Mouse (Mus musculus) C2C12 (cell line): ENCODE results near the gene AC124502.3. TPM values are rescaled to one million over a fixed set of nuclear protein-coding genes. Genes with fewer than 3 reads are reported as not detected.

ENCODE experiments used
- H3K27me3 ChIP-seq: one replicate; pipeline ENCODE4 v1.6.1; 2011; ENCODE audit not compliant: control insufficient read depth, insufficient read depth, insufficient read length
- H3K36me3 ChIP-seq: one replicate; pipeline ENCODE4 v1.6.1; 2011; ENCODE audit not compliant: control insufficient read depth, insufficient read depth
- H3K4me3 ChIP-seq: one replicate; pipeline ENCODE4 v1.5.1; 2011; ENCODE audit warnings: mild to moderate bottlenecking, control low read depth; ENCODE audit not compliant: poor library complexity, insufficient read depth, severe bottlenecking
- H3K79me2 ChIP-seq: one replicate; pipeline ENCODE4 v1.6.1; 2011; ENCODE audit not compliant: control insufficient read depth, insufficient read depth
- H3K79me3 ChIP-seq: one replicate; pipeline ENCODE4 v1.6.1; 2011; ENCODE audit warnings: low read depth, control low read depth
- H3ac ChIP-seq: one replicate; pipeline ENCODE3; 2011; ENCODE audit warnings: low read depth; ENCODE audit not compliant: control insufficient read depth, insufficient read length
- CEBPB ChIP-seq: IDR thresholded peaks from one replicate; pipeline ENCODE4 v1.6.1; 2011; ENCODE audit warnings: low read depth, mild to moderate bottlenecking, control low read depth, moderate library complexity
- CTCF ChIP-seq: IDR thresholded peaks from one replicate; pipeline ENCODE4 v1.5.1; 2011; ENCODE audit not compliant: control insufficient read depth, insufficient read depth, insufficient read length
- FOSL1 ChIP-seq: IDR thresholded peaks from one replicate; pipeline ENCODE4 v1.8.0; 2011; ENCODE audit warnings: mild to moderate bottlenecking, low read length; ENCODE audit not compliant: poor library complexity, insufficient read depth, severe bottlenecking
- MAX ChIP-seq: IDR thresholded peaks from one replicate; pipeline ENCODE4 v1.6.1; 2011; ENCODE audit warnings: mild to moderate bottlenecking, control low read depth
- MYOD1 ChIP-seq: IDR thresholded peaks from one replicate; pipeline ENCODE4 v1.6.1; 2011; ENCODE audit warnings: low read depth; ENCODE audit not compliant: control insufficient read depth, insufficient read length
- MYOG ChIP-seq: IDR thresholded peaks from one replicate; pipeline ENCODE4 v1.6.1; 2011; ENCODE audit not compliant: control insufficient read depth, insufficient read length; ENCODE audit errors: extremely low read depth
- USF1 ChIP-seq: IDR thresholded peaks from one replicate; pipeline ENCODE4 v1.6.1; 2011; ENCODE audit warnings: low read depth, mild to moderate bottlenecking, control low read depth, moderate library complexity
- polyA plus RNA-seq: library from polyadenylated mRNA; unstranded; fragments of >200 nt; fragmentation: generic; extraction: Trizol; gene quantifications from one replicate; pipeline ENCODE4 v1.2.1, GENCODE M21; 2012; ENCODE audit warnings: missing spikeins

The AC124502.3 gene
- polyA plus RNA-seq, 1 experiment: 1.5 TPM

DNA sequence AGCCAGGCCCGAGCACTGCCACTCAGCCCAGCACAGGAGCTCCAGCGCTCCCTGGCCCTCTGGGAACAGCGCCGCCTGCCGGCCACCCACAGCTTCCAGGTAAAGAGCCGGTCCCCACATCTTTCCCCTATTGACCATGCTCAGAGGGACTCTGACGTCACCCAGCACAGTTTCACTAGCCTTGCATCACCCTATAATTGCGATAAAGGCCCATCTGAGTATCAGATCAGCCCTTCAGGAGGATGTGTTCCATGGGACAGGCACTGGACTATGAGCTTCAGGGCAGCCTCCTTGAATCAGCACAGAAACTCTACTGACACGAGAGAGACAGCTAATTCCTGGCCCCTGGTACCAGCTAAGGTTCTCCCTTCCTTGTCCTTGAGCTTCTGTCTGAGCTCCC, 15.2 kb downstream of the AC124502.3 start:
- H3K27me3 ChIP-seq: no peaks in the 10 kb centered on the region
- H3K36me3 ChIP-seq: peaks cover 43% of the 10 kb centered on the region
- H3K4me3 ChIP-seq: no peak overlapping the region
- H3ac ChIP-seq: no peak overlapping the region
- TF ChIP-seq CEBPB: peak; percentile 76
- no peak for TF ChIP-seq MYOD1
- no peak for TF ChIP-seq USF1
- TF ChIP-seq MAX: no peak
- TF ChIP-seq MYOG: no peak
- TF ChIP-seq FOSL1: no peak
- peak; percentile 92 for TF ChIP-seq CTCF
- H3K79me3 ChIP-seq: peaks cover 42% of the 10 kb centered on the region
- H3K79me2 ChIP-seq: peaks cover 52% of the 10 kb centered on the region

DNA sequence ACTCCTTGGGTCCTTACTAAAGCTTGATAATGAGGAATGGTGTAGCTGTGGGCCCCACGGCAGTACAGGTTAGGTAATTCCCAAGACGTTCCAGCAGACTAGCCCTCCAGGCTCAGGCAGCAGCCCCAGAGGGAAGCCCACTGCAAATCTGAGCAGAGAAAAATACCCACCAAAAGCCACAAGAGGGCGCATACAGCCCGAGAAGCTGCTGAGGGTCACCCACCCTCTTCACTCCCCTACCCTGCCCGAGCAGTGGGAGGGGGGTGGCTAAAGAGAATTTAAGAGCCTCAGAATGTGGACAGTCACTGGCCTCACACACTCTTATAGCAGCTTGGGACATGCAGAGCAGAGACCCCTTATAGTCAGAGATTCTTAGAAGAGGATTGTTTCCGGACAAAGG, 17.6 kb downstream of the AC124502.3 start:
- Histone ChIP-seq H3ac (no peak overlapping the region), H3K27me3 (no peaks in the 10 kb centered on the region), H3K79me3 (peaks cover 35% of the 10 kb centered on the region), H3K4me3 (no peak overlapping the region), H3K36me3 (peaks cover 43% of the 10 kb centered on the region), H3K79me2 (peaks cover 44% of the 10 kb centered on the region)
- no peak for TF ChIP-seq MYOD1
- peak; percentile 39 for TF ChIP-seq CTCF

DNA sequence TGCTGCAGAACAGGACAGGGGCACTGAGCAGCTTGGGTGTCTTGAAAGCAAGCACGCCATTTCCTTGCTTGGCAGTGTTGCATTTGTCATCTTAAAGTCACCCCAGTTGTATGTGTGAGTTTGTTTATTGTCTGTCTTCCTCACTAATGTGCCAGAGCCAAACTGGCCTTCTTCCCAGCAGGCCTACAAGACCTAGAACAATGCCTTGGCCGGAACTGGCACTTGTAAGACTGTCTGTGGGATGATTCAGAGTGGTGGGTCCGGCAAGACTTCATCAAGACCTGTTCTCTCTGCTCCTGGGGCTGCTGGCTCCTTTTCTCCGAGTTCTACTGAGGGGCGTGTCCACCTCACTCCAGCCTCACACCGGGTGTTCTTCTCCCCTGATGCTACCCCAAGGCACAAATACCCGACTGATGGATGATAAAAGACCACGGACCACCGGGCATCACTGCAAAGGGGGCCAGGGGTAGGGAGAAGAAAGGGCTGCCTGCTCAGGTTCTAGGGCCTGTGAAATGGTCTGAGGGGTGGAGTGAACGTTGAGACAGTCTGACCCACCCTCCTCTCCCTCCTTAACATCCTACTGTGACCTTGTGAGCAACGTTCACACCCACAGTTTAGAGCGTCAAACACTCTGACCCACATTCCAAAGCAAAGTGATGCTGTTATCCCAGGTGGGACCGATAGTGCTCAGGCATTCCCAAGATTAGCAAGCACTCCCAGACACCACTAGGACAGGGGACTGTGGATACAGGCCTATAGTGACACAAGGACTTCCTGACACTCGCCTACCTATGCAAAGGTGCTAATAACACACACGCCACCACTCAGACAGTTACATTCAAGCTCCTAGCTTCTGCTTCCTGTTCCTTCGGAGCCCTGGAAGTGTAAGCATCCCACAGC, 19.4 kb downstream of the AC124502.3 start:
- Histone ChIP-seq H3ac (peak overlapping the region; percentile 4), H3K36me3 (peaks cover 34% of the 10 kb centered on the region), H3K4me3 (no peak overlapping the region), H3K79me3 (peaks cover 17% of the 10 kb centered on the region), H3K79me2 (peaks cover 25% of the 10 kb centered on the region), H3K27me3 (no peaks in the 10 kb centered on the region)
- TF ChIP-seq MAX (no peak), MYOG (no peak), CTCF (no peak), USF1 (no peak), FOSL1 (no peak)

GRCm38 (mm10) chr19:5058801-5059771, 20.4 kb downstream of the AC124502.3 start:
- Histone ChIP-seq H3K79me2 (peaks cover 15% of the 10 kb centered on the region), H3K4me3 (no peak overlapping the region), H3K36me3 (peaks cover 25% of the 10 kb centered on the region), H3K27me3 (no peaks in the 10 kb centered on the region), H3K79me3 (peaks cover 8% of the 10 kb centered on the region), H3ac (peak overlapping the region; percentile 10)
- TF ChIP-seq CTCF (no peak), FOSL1 (no peak), USF1 (no peak), MYOG (no peak), CEBPB (no peak), MYOD1 (no peak), MAX (no peak)

DNA sequence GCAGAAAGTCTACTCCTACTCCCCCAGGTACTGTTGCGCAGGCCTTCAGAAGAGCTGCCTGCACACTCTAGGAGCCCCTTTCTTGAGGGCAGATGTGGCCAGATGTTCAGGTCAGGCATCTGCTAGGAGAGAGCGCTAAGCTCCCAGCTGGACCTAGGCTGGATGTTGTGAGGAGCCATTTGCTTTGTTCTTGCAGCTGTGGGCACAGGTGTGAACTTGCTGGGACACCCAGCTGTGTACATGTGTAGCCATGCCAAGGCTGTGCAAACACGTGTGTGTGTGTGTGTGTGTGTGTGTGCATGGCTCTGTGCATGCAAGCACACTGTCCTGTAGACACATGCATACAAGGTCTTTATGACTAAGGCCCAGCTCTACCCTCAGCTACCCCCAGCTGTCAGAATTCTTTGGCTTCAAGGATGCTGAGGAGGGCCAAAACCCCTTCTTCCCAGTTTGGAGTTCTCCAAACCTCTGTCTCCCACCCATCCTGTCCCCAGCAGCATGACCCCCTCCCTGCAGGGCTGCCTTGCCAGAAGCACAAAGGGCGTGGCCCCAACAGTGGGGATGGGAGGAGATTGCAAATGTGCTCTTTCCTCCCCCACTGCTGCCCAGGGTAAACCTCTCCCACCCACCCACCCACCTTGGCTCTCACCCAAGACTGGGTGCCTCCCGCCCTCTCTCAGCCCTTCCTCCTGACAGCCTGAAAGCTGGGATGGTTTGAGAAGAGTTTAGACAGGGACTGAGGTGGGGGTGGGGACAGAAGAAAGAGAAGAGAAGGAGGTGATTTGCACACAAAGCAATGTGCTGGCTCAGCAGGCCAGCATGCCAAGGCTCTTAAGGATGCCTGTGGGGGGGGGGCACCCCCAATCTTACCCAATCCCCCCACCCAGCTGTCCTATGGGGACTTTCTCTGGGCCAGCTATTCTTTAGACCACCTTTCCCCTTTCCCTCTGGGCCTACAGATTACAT, 22.0 kb downstream of the AC124502.3 start:
- no peak overlapping the region for H3ac ChIP-seq
- peaks cover 10% of the 10 kb centered on the region for H3K36me3 ChIP-seq
- no peaks in the 10 kb centered on the region for H3K27me3 ChIP-seq
- TF ChIP-seq FOSL1 (no peak), USF1 (no peak), CEBPB (no peak), MAX (no peak), CTCF (no peak), MYOG (no peak), MYOD1 (no peak)
- H3K79me3 ChIP-seq: no peaks in the 10 kb centered on the region
- H3K79me2 ChIP-seq: no peaks in the 10 kb centered on the region
- no peak overlapping the region for H3K4me3 ChIP-seq
